In genomic region chr1:151049726-151050506, GRCm38 (mm10) we compare ENCODE assay signal across 32 mouse cellular contexts. TPM values are rescaled to one million over a fixed set of nuclear protein-coding genes. Genes with fewer than 3 reads are reported as not detected.
DNase-seq lines count a peak whose midpoint lies in the region; ATAC-seq and TF ChIP-seq lines count a peak whose summit lies in the region.
"Had no signal": no experiment of that assay in that cellular context is flagged by ENCODE, and none has a peak within 500 bp of the region (broad histone marks: within the 10 kb centered on the region; RNA-seq: fewer than 3 reads in every experiment).

No protein-coding gene starts in this region.

- H3K9ac ChIP-seq in forebrain, embryonic 11.5 days (ENCODE audit: low read length): no peak overlapping the region
- H3K9ac ChIP-seq in forebrain, embryonic 12.5 days: no peak overlapping the region
- no peak overlapping the region for H3K9ac ChIP-seq in kidney, embryonic 15.5 days
- H3K9ac ChIP-seq in stomach, embryonic 15.5 days: no peak overlapping the region
- no peak overlapping the region for H3K9ac ChIP-seq in stomach, postnatal 0 days (ENCODE audit: low read length)
- H3K9ac ChIP-seq: forebrain, embryonic 13.5 days; heart, embryonic 13.5 days; hindbrain, embryonic 15.5 days; liver, embryonic 14.5 days; neural tube, embryonic 15.5 days had no signal

- WGBS in forebrain, embryonic 11.5 days: 88% methylated on average over 19 of the region's 19 CpGs
- WGBS in forebrain, embryonic 12.5 days: 82% methylated on average over 19 of the region's 19 CpGs
- WGBS in kidney, embryonic 15.5 days: 55% methylated on average over 19 of the region's 19 CpGs
- WGBS in stomach, embryonic 15.5 days: 66% methylated on average over 19 of the region's 19 CpGs
- 66% methylated on average over 19 of the region's 19 CpGs for WGBS in stomach, postnatal 0 days

- H3K4me1 ChIP-seq in forebrain, embryonic 11.5 days (replicated peaks; ENCODE audit: control insufficient read depth, insufficient read depth, low read length): no peaks in the 10 kb centered on the region
- H3K4me1 ChIP-seq in forebrain, embryonic 12.5 days: peaks cover 6% of the 10 kb centered on the region
- H3K4me1 ChIP-seq in kidney, embryonic 15.5 days: peaks cover 31% of the 10 kb centered on the region
- H3K4me1 ChIP-seq in stomach, embryonic 15.5 days: no peaks in the 10 kb centered on the region
- no peaks in the 10 kb centered on the region for H3K4me1 ChIP-seq in stomach, postnatal 0 days (replicated peaks; ENCODE audit: control insufficient read depth, insufficient read depth)

- TF ChIP-seq EP300 in stomach, postnatal 0 days (optimal IDR thresholded peaks at IDR 0.05): no peak

- H3K27me3 ChIP-seq in forebrain, embryonic 11.5 days (ENCODE audit: control insufficient read depth, insufficient read depth, low read length): no peaks in the 10 kb centered on the region
- H3K27me3 ChIP-seq in forebrain, embryonic 12.5 days: no peaks in the 10 kb centered on the region
- no peaks in the 10 kb centered on the region for H3K27me3 ChIP-seq in kidney, embryonic 15.5 days
- no peaks in the 10 kb centered on the region for H3K27me3 ChIP-seq in stomach, embryonic 15.5 days (replicated peaks)
- H3K27me3 ChIP-seq in stomach, postnatal 0 days (ENCODE audit: control insufficient read depth, insufficient read depth, low read length): no peaks in the 10 kb centered on the region
- H3K27me3 ChIP-seq: forebrain, embryonic 13.5 days; heart, embryonic 13.5 days; neural tube, embryonic 15.5 days had no signal

- H3K9me3 ChIP-seq in forebrain, embryonic 11.5 days (ENCODE audit: control insufficient read depth, low read length): no peaks in the 10 kb centered on the region
- no peaks in the 10 kb centered on the region for H3K9me3 ChIP-seq in forebrain, embryonic 12.5 days
- H3K9me3 ChIP-seq in kidney, embryonic 15.5 days (replicated peaks): no peaks in the 10 kb centered on the region
- no peaks in the 10 kb centered on the region for H3K9me3 ChIP-seq in stomach, embryonic 15.5 days
- H3K9me3 ChIP-seq in stomach, postnatal 0 days (ENCODE audit: control insufficient read depth, low read length): no peaks in the 10 kb centered on the region
- H3K9me3 ChIP-seq: forebrain, embryonic 13.5 days; heart, embryonic 13.5 days; hindbrain, embryonic 10.5 days; hindbrain, embryonic 15.5 days; neural tube, embryonic 15.5 days had no signal

- no peaks in the 10 kb centered on the region for H3K36me3 ChIP-seq in forebrain, embryonic 11.5 days (ENCODE audit: control insufficient read depth, insufficient read depth, low read length)
- no peaks in the 10 kb centered on the region for H3K36me3 ChIP-seq in forebrain, embryonic 12.5 days (replicated peaks)
- no peaks in the 10 kb centered on the region for H3K36me3 ChIP-seq in kidney, embryonic 15.5 days
- H3K36me3 ChIP-seq in stomach, embryonic 15.5 days: no peaks in the 10 kb centered on the region
- H3K36me3 ChIP-seq in stomach, postnatal 0 days (ENCODE audit: control insufficient read depth, insufficient read depth, low read length): no peaks in the 10 kb centered on the region
- H3K36me3 ChIP-seq: G1E; heart, embryonic 13.5 days; hindbrain, embryonic 10.5 days; hindbrain, embryonic 15.5 days; neural tube, embryonic 15.5 days had no signal

- H3K27ac ChIP-seq in forebrain, embryonic 11.5 days (ENCODE audit: low read depth, low read length): no peak overlapping the region
- H3K27ac ChIP-seq in forebrain, embryonic 12.5 days: no peak overlapping the region
- H3K27ac ChIP-seq in kidney, embryonic 15.5 days: peak overlapping the region; percentile 16; the same call in 1 of the 2 replicates
- H3K27ac ChIP-seq in stomach, embryonic 15.5 days: no peak overlapping the region
- no peak overlapping the region for H3K27ac ChIP-seq in stomach, postnatal 0 days (replicated peaks)
- no peak overlapping the region for H3K27ac ChIP-seq in layer of hippocampus, adult 2 months
- H3K27ac ChIP-seq: forebrain, embryonic 13.5 days; heart, embryonic 13.5 days; hindbrain, embryonic 10.5 days; hindbrain, embryonic 15.5 days; liver, embryonic 14.5 days; macrophage; neural tube, embryonic 15.5 days had no signal

- DNase-seq in forebrain, embryonic 11.5 days (ENCODE audit: low spot score): peak; percentile 46
- no peak for DNase-seq in kidney, adult 9 months
- no peak for DNase-seq in stomach, postnatal 0 days (ENCODE audit: low spot score)
- DNase-seq in layer of hippocampus, adult 2 months (ENCODE audit: low spot score in 2 of 2): no peak
- DNase-seq: adrenal gland, postnatal 10 days; cerebellum, adult 11 months; cerebellum, adult 9-10 months; cerebellum, postnatal 36 days; gastrocnemius, postnatal 25 days; heart, adult 18-20 months; heart, postnatal 10 days; kidney, postnatal 36 days; left cerebral cortex, postnatal 4 days; lung, adult 2 months; lung, postnatal 10 days; midbrain, embryonic 14.5 days; retina, postnatal 1 day; right cerebral cortex, postnatal 14 days; thymus, postnatal 25 days had no signal

- ATAC-seq in forebrain, embryonic 11.5 days (replicated peaks; ENCODE audit: low FRiP score): no peak
- no peak for ATAC-seq in forebrain, embryonic 12.5 days (ENCODE audit: low FRiP score)
- ATAC-seq in kidney, embryonic 15.5 days (replicated peaks; ENCODE audit: low FRiP score): peak; percentile 52; the same call in 1 of the 2 replicates
- peak; percentile 67; the same call in 1 of the 2 replicates for ATAC-seq in stomach, embryonic 15.5 days (ENCODE audit: insufficient read depth, low FRiP score, low read depth)
- ATAC-seq in stomach, postnatal 0 days (ENCODE audit: low FRiP score, low TSS enrichment): no peak
- ATAC-seq: forebrain, embryonic 13.5 days; inflammation-experienced regulatory T-cells, adult 6 months had no signal

- H3K4me3 ChIP-seq in forebrain, embryonic 11.5 days (ENCODE audit: low read depth, low read length): no peak overlapping the region
- no peak overlapping the region for H3K4me3 ChIP-seq in forebrain, embryonic 12.5 days (replicated peaks)
- no peak overlapping the region for H3K4me3 ChIP-seq in kidney, embryonic 15.5 days (replicated peaks)
- H3K4me3 ChIP-seq in stomach, embryonic 15.5 days (replicated peaks): no peak overlapping the region
- no peak overlapping the region for H3K4me3 ChIP-seq in stomach, postnatal 0 days (ENCODE audit: low read depth, low read length)
- H3K4me3 ChIP-seq in layer of hippocampus, adult 2 months: no peak overlapping the region
- H3K4me3 ChIP-seq: erythroblast, embryonic 14.5 days; forebrain, embryonic 13.5 days; heart, embryonic 13.5 days; hindbrain, embryonic 10.5 days; hindbrain, embryonic 15.5 days; neural tube, embryonic 15.5 days had no signal

- no peak for TF ChIP-seq CTCF in stomach, postnatal 0 days (IDR thresholded peaks at IDR 0.05; ENCODE audit: low read depth)
- no peak for TF ChIP-seq CTCF in layer of hippocampus, adult 2 months (conservative IDR thresholded peaks at IDR 0.05)

- H3K4me2 ChIP-seq in forebrain, embryonic 11.5 days (ENCODE audit: low read depth, low read length, severe bottlenecking): no peak overlapping the region
- H3K4me2 ChIP-seq in forebrain, embryonic 12.5 days: no peak overlapping the region
- 0 out of 2 replicates have a peak overlapping the region, but pooled peaks have one; percentile 1 for H3K4me2 ChIP-seq in kidney, embryonic 15.5 days
- no peak overlapping the region for H3K4me2 ChIP-seq in stomach, embryonic 15.5 days
- no peak overlapping the region for H3K4me2 ChIP-seq in stomach, postnatal 0 days (replicated peaks; ENCODE audit: low read depth)
- H3K4me2 ChIP-seq: forebrain, embryonic 13.5 days; heart, embryonic 13.5 days; hindbrain, embryonic 15.5 days; neural tube, embryonic 15.5 days had no signal

RNA-seq across cellular contexts. Expression of gene Hmcn1, which starts 56.7 kb away (rescaled TPM):
- 10.1 and 12.1 TPM in 2 replicates for polyA plus RNA-seq in forebrain, embryonic 11.5 days (2014; fragmentation: Nextera tagmentation; extraction: Ambion mirVana)
- 4.9 and 8.1 TPM in 2 replicates for polyA plus RNA-seq in forebrain, embryonic 12.5 days (2016; fragmentation: Nextera tagmentation; extraction: Ambion mirVana)
- 18.0 and 22.5 TPM in 2 replicates for polyA plus RNA-seq in kidney, embryonic 15.5 days (2015; fragmentation: Nextera tagmentation; extraction: Ambion mirVana)
- polyA plus RNA-seq in stomach, embryonic 15.5 days (2015; fragmentation: Nextera tagmentation; extraction: Ambion mirVana): 11.4 and 11.6 TPM in 2 replicates
- 7.5 and 8.0 TPM in 2 replicates for polyA plus RNA-seq in stomach, postnatal 0 days (2015; fragmentation: Nextera tagmentation; extraction: Ambion mirVana)
- total RNA-seq in layer of hippocampus, adult 2 months (2021): 1 to 10 TPM; 1.6 to 2.0 TPM
- polyA plus RNA-seq: erythroblast, embryonic 14.5 days; G1E; macrophage had no signal

Comparison
In these comparisons a context has a peak if more than half of its experiments do, and no peak if none do; other contexts are left out.
1. ATAC-seq: peak in kidney, embryonic 15.5 days (single experiment) and stomach, embryonic 15.5 days (single experiment); none in forebrain, embryonic 11.5 days (single experiment), forebrain, embryonic 12.5 days (single experiment) and stomach, postnatal 0 days (single experiment).